Mouse (Mus musculus): ENCODE measurements around the gene Cpne6. TPM values are rescaled to one million over a fixed set of nuclear protein-coding genes. Genes with fewer than 3 reads are reported as not detected.

Cpne6 gene
- total RNA-seq (2021) = under 1 TPM in 1 of 2 experiments, not detected in 1; 0.16 TPM
- long read RNA-seq, experiment 1 = 0 reads
- long read RNA-seq, experiment 2 = 0 reads

DNA sequence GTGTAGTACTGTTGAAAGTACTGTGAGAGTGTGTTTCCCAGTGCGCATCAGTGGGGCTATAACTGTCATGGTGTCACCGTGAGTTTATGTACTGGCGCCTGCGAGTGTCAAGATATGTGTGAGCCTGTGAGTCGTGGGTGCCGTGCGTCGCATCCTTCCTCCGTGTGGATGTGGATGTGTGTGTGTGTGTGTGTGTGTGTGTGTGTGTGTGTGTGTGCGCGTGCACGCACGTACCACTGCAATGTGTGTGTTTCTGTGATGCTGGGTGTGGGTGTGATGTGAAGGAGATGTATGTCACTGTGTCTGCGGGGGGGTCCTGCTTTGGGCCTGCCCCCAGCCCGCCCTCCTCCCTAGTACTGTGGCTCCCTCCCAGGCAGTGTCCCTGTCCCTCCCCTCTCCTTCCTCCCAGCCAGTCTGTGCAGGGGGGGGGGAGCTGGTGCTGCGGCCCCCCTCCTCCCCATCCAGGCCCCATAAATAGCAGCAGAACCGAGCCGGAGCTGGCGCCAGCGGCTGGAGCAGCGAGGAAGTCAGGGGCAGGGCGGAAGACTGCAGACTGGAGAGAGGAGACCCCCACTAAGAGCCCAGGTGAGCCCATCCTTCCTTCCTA lies at the start of gene Cpne6:
Gene Cpne6 (plus strand): TSS at position 321 of the 607 bp plus-strand sequence.
- intact Hi-C loops (cut with DNase I; ENCODE audit: low total_unique reads) = no loop called here
- no peak for DNase-seq

DNA sequence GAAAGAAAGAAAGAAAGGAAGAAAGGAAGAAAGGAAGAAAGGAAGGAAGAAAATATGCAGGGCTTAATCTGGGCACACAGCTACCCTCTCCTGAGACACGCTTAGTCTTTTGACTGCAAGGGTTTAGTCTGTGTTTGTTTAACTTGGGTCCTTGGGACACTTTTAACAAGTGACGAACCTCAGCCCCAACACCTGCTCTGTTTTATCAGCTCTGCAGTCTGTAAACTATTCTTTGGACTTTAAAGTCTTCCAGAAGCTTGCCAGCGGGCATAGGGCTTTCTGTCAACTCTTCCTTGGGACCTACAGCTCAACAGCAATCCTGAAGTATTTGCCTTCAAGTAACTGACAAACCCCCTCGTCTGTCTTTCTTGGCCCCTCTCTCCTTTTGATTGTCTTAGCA lies 48.5 kb upstream of the Cpne6 start:
- no peak for DNase-seq
- intact Hi-C loops (cut with DNase I; ENCODE audit: low total_unique reads) = no loop called here

GRCm38 (mm10) chr14:55466481-55466880 lies 43.8 kb upstream of the Cpne6 start:
- intact Hi-C loops (cut with DNase I; ENCODE audit: low total_unique reads) = no loop called here
- DNase-seq = no peak

- no peak for DNase-seq
- intact Hi-C loops (cut with DNase I; ENCODE audit: low total_unique reads) = no loop called here
Observed at GRCm38 (mm10) chr14:55467108-55467507, 43.1 kb upstream of the Cpne6 start.

DNA sequence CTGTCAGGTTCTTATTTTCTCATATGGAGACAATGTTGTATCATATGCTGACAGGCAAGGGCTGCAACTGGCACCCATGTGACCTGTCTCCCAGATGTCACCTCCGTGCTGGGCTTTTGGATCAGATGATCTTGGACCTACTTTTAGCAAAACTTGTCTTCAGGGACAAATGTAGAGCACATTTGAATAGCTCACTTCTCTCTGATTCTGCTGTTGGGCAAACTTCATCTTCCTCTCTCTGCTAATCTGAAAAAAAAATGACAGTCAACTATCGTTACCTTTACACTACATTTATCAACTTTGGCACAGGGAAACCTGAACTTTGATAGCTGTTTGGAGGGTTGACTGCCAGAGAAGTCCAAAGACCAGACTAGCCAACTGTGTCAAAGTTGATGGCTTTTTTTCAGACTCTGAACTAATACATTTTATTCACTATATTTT lies 41.9 kb upstream of the Cpne6 start:
- intact Hi-C loops (cut with DNase I; ENCODE audit: low total_unique reads) = no loop called here
- DNase-seq = no peak

DNA sequence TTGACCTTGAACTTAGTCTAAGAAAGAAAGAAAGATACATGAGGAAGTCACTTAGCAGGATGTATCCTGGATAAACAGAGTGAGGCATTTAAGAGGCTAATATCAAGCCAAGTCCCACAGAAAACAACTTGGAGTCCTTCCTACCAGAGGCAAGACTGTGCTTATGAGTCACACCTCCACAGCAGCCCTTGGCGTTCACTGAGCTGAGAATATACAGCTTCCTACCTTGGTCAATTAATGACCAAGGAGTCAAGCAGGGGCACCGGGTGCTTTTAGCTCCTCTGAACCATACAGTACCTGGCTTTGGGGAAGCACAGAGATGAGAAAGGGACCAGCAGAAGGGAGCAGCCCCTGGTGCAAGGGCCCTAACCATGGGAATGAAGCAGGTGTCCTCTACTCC lies 41.2 kb upstream of the Cpne6 start:
- DNase-seq = no peak
- intact Hi-C loops (cut with DNase I; ENCODE audit: low total_unique reads) = no loop called here

GRCm38 (mm10) chr14:55469821-55470220 lies 40.4 kb upstream of the Cpne6 start:
- no peak for DNase-seq
- intact Hi-C loops (cut with DNase I; ENCODE audit: low total_unique reads) = no loop called here

DNA sequence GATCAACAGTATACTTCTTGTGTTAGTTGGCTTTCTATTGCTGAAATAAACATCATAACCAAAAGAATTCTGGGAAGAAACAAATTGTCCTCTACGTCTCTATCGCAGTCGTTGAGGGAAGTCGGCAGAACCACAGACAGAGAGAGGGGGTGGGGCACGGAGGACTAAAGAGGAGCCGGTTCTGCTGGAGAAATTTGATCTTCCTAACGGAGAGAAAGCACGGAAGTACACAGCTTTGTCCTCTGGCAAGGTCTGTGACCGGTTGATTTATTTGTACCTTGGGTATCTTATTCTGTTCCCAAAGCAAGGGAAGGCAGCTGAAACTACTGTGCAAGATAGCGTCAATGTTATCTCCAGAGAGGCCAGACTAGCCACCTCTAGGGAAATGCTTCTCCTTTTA lies 39.4 kb upstream of the Cpne6 start:
- intact Hi-C loops (cut with DNase I; ENCODE audit: low total_unique reads) = no loop called here
- no peak for DNase-seq

- no peak for DNase-seq
Observed at GRCm38 (mm10) chr14:55475654-55476053, 34.6 kb upstream of the Cpne6 start.

GRCm38 (mm10) chr14:55477421-55477820 lies 32.8 kb upstream of the Cpne6 start:
- intact Hi-C loops (cut with DNase I; ENCODE audit: low total_unique reads) = no loop called here
- DNase-seq = no peak

More at GRCm38 (mm10) chr14:55475654-55476053, 34.6 kb upstream of the Cpne6 start:
- intact Hi-C loops (cut with DNase I; ENCODE audit: low total_unique reads) = no loop called here

- intact Hi-C loops (cut with DNase I; ENCODE audit: low total_unique reads) = no loop called here
- no peak for DNase-seq
Observed at GRCm38 (mm10) chr14:55477829-55478228, 32.4 kb upstream of the Cpne6 start.

DNA sequence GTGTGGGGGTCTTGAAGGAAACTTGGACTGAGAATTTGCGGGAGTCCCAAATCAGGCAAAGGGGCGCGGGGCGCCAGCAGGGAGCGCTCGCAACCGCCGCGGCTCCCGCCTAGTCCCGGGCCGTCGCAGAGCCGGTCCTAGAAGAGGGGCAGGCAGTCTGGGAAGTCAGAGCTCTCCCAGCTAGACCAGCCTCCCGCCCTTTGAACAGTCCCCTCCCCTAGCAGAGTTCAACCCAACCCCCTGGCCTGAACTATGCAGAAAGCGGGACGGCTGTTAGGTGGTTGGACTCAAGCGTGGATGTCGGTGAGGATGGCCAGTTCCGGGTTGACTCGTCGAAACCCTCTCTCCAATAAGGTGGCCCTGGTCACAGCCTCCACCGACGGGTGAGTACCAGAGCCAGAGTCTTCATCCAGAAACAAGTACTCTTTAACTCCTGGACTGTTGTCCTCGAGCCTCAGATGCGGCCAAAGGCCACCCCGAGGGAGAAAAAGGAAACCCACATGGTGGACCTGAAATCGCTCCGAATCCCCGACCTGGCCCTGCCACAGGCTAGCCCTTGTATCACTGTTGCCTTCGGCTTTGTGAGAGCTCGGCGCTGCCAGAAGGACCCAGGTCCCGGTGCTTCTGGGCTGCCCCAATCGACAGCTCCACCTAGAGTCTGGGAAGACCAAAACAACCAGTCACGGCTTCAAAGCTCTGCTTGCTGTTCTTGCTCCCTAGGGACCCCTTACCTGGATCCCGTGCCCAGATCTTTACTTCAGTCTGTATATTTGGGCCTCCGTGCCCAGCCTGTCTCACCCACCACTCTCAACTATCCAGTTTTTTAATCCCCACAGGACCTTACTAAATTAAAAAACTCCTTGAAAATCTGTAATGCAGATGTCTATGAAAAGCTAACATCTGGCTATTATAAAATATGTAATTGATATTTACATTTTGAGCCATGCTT lies 31.3 kb upstream of the Cpne6 start, which contains the start of gene Dhrs4:
Gene Dhrs4 (plus strand): TSS at position 108 of the 949 bp plus-strand sequence.
- intact Hi-C loops (cut with DNase I; ENCODE audit: low total_unique reads) = no loop called here
- DNase-seq = peak; percentile 77

DNA sequence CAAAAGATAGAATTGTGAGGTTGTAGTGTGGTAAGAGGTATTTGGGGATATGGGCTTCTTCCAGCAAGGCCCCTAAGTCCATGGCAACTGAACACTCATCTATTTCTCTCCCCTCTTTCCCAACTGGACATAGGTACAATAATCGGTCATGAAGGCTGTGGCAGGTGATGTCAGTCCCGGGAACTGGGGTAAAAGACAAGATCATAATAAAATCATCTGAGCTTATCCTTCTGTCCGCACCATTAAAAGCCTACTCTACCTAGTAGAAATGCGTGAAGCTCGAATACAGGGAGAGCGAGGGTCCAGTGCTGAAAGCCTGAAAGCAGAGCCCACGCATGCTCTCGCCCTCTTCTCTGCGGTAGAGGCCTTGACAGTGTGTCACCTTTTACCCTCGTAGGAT lies 30.6 kb upstream of the Cpne6 start:
- intact Hi-C loops (cut with DNase I; ENCODE audit: low total_unique reads) = no loop called here
- DNase-seq = no peak

DNA sequence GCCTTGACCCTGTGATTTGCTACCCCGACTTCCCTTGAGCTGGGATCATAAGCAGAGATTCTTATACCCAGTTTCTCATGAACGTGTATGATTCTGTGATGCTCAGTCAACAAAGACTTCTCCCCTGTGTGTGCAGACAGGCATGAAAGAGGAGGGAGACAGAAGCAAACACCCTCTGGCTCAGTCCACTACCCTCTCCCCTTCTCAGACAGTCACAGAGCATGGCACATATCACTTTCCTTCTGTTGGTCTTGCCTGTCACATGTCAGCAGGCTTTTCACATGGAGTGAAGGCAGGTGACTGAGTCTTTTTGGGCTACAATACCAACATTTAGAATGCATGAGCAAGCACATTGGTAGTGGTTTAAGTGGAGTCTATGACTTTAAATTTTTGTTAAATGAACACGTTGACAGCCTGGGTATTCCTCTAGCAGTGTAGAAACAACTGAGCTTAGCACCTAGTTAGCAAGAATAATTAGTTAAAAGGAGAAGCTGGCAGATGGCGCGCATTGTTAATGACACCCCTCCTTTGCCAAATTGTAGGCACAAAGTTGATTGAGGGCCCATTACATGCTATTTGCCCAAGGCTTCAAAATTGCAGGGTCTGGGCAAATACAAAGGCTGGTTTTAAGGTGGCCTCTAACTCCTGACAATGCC lies 25.7 kb upstream of the Cpne6 start:
- intact Hi-C loops (cut with DNase I; ENCODE audit: low total_unique reads) = no loop called here
- DNase-seq = no peak

DNA sequence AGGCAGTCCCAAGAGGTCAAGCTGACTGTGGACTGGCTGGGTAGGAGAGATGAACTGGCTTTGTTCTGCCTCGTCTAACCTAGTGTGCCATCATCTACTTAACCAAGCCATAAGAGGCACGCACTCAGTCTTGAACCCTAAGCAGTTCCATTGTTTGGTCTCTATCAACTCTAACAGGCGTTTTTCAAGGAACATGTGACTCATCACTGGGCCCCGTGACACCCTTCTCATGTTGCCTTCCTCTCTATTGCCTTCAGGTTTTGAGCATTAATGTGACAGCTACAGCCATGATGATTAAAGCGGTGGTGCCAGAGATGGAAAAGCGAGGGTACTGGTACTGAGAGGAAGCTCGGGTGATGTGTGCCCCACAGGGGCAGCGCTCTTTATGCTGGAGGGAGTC lies 23.4 kb upstream of the Cpne6 start:
- intact Hi-C loops (cut with DNase I; ENCODE audit: low total_unique reads) = no loop called here
- no peak for DNase-seq

GRCm38 (mm10) chr14:55490361-55491201 lies 19.7 kb upstream of the Cpne6 start, which contains the start of gene Carmil3:
Gene Carmil3, plus strand, starts transcription at chr14:55490651.
- intact Hi-C loops (cut with DNase I; ENCODE audit: low total_unique reads) = loop anchor here (10.0 kb wide), 1 partner anchor 254 kb away; the partner anchor contains the start of genes Dhrs1 and Nop9
- peak; percentile 63 for DNase-seq

- intact Hi-C loops (cut with DNase I; ENCODE audit: low total_unique reads) = loop anchor here (10.0 kb wide), 1 partner anchor 253 kb away; the partner anchor contains the start of genes Dhrs1 and Nop9
Observed at GRCm38 (mm10) chr14:55491291-55491833, 18.9 kb upstream of the Cpne6 start.

DNA sequence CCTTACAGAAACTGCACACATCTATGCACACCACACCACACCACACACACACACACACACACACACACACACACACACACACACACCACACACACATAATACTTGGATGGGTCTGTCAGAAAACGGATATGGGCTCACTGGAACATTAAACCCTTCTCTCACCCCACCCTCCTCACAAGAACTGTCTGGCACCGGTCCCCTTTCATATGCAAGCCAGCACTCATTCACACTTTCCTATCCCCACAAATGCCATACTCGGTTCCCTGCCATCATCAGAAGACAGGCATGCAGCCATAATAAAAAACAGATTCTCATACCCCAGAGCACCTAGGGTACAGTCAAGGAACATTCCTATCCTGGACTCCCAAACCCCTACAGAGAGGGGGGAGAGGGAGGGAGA lies 18.1 kb upstream of the Cpne6 start:
- intact Hi-C loops (cut with DNase I; ENCODE audit: low total_unique reads) = loop anchor here (10.0 kb wide), 1 partner anchor 253 kb away; the partner anchor contains the start of genes Dhrs1 and Nop9
- DNase-seq = no peak

More at GRCm38 (mm10) chr14:55491291-55491833, 18.9 kb upstream of the Cpne6 start:
- DNase-seq = peak; percentile 69

All from gastrocnemius, postnatal 14 days (tissue).